Mouse (Mus musculus) liver, embryonic 15.5 days (tissue): ENCODE results near the gene Ddah2. TPM values are rescaled to one million over a fixed set of nuclear protein-coding genes. Genes with fewer than 3 reads are reported as not detected.

Experiments
- ATAC-seq: fragments of 200-750 bp; cut with Nextera tagmentation; 2 replicates; pipeline ENCODE4 v1.8.0; 2017; ENCODE audit warnings: moderate number of reproducible peaks, mild to moderate bottlenecking, moderate library complexity; ENCODE audit not compliant: insufficient read depth
- H3K27ac ChIP-seq: fragments of 300-500 bp; sonication (generic); replicated peaks from 2 replicates; pipeline ENCODE4 v1.5.1; 2015; ENCODE audit warnings: mild to moderate bottlenecking, inconsistent platforms
- H3K27me3 ChIP-seq: fragments of 300-500 bp; sonication (generic); 2 replicates; pipeline ENCODE4 v1.6.1; 2015; ENCODE audit warnings: mild to moderate bottlenecking, inconsistent platforms
- H3K36me3 ChIP-seq: fragments of 300-500 bp; sonication (generic); replicated peaks from 2 replicates; pipeline ENCODE4 v1.6.1; 2015; ENCODE audit warnings: moderate library complexity, mild to moderate bottlenecking, inconsistent platforms
- H3K4me1 ChIP-seq: fragments of 300-500 bp; sonication (generic); replicated peaks from 2 replicates; pipeline ENCODE4 v1.6.1; 2015; ENCODE audit warnings: inconsistent platforms
- H3K4me2 ChIP-seq: fragments of 300-500 bp; sonication (generic); 2 replicates; pipeline ENCODE4 v1.6.1; 2015; ENCODE audit warnings: moderate library complexity, mild to moderate bottlenecking, inconsistent platforms
- H3K4me3 ChIP-seq: fragments of 300-500 bp; sonication (generic); replicated peaks from 2 replicates; pipeline ENCODE4 v1.5.1; 2015; ENCODE audit warnings: mild to moderate bottlenecking, inconsistent platforms
- H3K9ac ChIP-seq: fragments of 300-500 bp; sonication (generic); 2 replicates; pipeline ENCODE4 v1.6.1; 2015; ENCODE audit warnings: moderate library complexity, mild to moderate bottlenecking, inconsistent platforms
- H3K9me3 ChIP-seq: fragments of 300-500 bp; sonication (generic); replicated peaks from 2 replicates; pipeline ENCODE4 v1.6.1; 2016; ENCODE audit warnings: inconsistent platforms
- WGBS: fragments of 180-500 bp; shearing (Covaris S2); methylation state at CpG from one replicate; pipeline ENCODE4 v1.1.7; 2015; ENCODE audit warnings: mixed read lengths; ENCODE audit not compliant: insufficient replicate concordance; 5-methylcytosine and 5-hydroxymethylcytosine counted together
- polyA plus RNA-seq: library from polyadenylated mRNA; unstranded; fragments of >200 nt; fragmentation: Nextera tagmentation; extraction: Ambion mirVana; gene quantifications from 2 replicates; pipeline ENCODE4 v1.2.1, GENCODE M21; 2015

The Ddah2 gene
- polyA plus RNA-seq, 1 experiment from 2014 or later = 18.6 TPM

DNA sequence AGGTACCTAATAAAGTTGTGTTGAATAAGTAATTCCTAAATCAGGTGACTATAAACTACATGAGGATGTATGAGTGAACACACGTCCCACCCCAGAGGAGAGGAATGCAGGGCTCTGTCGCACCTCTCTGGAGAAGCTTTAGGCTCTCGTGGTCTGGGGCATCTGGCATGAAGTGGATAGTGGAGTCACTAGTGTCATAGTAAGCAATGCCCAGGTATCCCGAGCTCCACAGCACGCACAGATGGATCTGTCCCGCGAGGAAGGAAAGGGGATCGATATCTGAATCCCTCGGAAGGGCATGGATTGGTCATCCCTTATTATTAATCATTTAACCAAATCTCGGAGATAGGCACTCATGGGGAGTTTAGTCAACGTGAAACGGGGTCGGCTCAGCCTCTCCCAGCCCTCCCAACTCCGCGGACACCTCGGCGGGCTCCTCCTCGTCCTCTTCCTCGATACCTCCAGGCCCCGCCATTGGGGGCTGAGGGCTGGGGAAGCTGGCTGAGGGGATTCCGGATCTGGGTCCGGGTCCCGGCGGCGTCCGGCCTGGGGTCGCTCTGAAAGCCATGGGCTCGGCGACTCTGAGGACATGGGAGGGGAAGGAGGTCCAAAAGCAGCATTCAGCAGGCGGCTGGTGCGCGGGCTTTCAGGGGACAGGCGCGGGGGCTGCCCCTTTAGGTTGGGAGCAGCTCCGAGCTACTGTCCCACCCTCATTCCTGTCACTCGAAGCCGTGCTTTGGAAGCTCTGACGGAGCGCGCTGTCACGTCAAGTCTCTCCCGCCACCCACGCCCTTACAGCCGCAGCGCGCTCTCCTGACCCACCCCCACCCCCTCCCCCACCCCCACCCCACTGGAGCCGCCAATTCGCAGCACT is 12.8 kb upstream of the Ddah2 start:
- Histone ChIP-seq H3K36me3 (no peaks in the 10 kb centered on the region), H3K27me3 (no peaks in the 10 kb centered on the region), H3K4me2 (peak overlapping the region; percentile 98), H3K4me1 (peaks cover 89% of the 10 kb centered on the region), H3K27ac (peak overlapping the region; percentile 91), H3K9me3 (no peaks in the 10 kb centered on the region), H3K9ac (peak overlapping the region; percentile 88), H3K4me3 (peak overlapping the region; percentile 72)
- 3% methylated on average over 48 of the region's 48 CpGs for WGBS
- ATAC-seq = no peak

DNA sequence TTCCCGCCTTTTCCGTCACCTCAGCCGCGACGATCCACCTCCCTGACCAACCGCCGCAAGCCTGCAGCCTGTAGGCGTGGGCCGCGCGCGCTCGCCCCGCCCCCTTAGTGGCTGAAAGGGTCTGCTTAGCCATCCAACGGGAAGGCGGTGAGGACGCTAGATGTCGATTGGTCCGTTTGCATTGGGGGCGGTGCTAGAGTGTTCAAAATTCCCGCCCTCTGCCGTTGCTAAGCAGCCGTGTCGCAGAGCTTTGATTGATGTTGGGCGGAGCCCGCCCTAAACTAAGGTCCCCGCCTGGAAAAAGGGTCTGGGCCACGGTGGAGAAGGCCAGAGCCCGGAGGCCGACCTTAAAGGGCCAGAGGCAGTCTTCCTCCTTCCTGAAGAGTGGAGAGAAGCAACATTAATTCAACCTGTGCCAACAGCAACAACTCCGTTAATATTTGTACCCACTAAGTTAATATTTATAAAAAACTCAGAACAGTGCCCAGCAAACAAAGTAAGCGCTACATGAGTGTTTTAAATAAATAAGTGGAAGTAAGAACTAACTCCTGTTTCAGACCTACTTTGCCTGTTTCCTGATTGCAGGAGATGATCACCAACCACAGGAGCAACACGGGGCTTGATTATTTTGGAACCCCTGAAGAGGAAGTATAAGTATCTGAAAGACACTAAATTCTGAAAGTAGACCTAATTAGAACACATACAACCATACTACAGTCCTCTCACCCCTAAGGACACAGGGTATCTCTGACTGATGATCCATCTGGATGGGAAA is 12.0 kb upstream of the Ddah2 start, which contains the start of gene Msh5:
TSS of gene Msh5 (minus strand) at position 65 of the 775 bp plus-strand sequence.
- Histone ChIP-seq H3K4me3 (peak within 1 kb of the TSS; percentile 72), H3K36me3 (no peaks in the 10 kb centered on the region), H3K4me1 (peaks cover 91% of the 10 kb centered on the region), H3K27ac (peak within 1 kb of the TSS; percentile 91), H3K9ac (peak within 1 kb of the TSS; percentile 88), H3K27me3 (no peaks in the 10 kb centered on the region), H3K4me2 (peak within 1 kb of the TSS; percentile 98), H3K9me3 (no peaks in the 10 kb centered on the region)
- peak; percentile 87 for ATAC-seq
- WGBS = 2% methylated on average over 33 of the region's 33 CpGs

DNA sequence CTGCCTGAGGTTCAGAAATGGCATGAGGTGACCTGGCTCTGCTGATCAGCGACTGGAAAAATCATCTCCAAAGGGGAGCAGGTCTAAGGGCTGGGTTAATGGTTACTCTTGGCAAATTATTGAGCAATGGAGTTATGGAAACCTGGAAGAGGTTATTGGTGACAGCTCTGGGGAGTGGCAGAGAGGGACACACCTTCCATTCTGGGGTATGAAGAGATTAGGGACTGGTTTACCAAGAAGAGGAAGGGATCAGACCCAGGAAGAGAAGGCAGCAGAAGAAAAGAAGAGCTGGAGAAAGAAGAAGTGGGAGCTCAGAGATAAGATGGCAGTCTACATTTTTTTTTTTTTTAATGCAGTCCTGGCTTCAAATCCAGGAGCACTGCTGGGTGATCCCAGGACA is 11.1 kb upstream of the Ddah2 start:
- Histone ChIP-seq H3K27ac (peak overlapping the region; percentile 91), H3K27me3 (no peaks in the 10 kb centered on the region), H3K4me1 (peaks cover 94% of the 10 kb centered on the region), H3K36me3 (peaks cover 8% of the 10 kb centered on the region), H3K9ac (peak overlapping the region; percentile 51), H3K4me3 (peak overlapping the region; percentile 72), H3K4me2 (peak overlapping the region; percentile 98), H3K9me3 (no peaks in the 10 kb centered on the region)
- ATAC-seq = no peak
- 10% methylated on average over 1 of the region's 1 CpGs for WGBS

DNA sequence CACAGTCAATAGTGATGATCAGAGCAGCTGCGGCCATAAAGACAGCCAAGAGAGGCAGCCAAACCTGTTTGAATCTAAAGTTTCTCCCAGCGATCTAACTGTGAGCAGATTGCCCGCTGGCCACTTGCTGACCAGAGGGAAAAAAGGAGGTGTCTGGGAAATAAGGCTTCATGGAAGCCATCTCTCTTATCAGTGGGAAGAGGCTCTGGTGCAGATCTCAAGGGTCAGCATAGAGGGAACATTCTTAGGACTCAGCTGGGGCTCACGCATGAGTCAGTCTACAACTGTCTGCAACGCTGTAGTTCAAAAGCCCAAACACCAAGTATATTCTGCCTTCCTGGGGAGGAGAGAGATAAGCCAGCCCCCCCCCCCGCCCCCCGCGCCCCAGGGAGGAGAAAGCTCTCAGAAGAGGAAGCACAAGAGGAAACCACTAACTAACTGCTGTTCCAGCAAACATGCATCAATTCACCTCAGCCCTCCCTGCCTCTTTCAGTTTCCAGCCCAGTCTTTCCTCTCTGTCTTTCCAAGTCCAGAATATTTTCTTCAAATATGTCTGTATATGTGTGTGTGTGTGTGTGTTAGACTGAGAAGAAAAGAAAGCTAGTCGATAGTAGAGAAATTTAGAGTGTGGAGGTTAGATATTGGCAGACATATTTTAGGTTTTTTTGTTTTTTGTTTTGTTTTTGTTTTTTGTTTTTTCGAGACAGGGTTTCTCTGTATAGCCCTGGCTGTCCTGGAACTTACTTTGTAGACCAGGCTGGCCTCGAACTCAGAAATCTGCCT is 10.5 kb upstream of the Ddah2 start:
- Histone ChIP-seq H3K4me2 (peak overlapping the region; percentile 98), H3K36me3 (peaks cover 14% of the 10 kb centered on the region), H3K4me3 (peak overlapping the region; percentile 37), H3K9me3 (no peaks in the 10 kb centered on the region), H3K9ac (peak overlapping the region; percentile 51), H3K27ac (peak overlapping the region; percentile 91), H3K4me1 (peaks cover 98% of the 10 kb centered on the region), H3K27me3 (no peaks in the 10 kb centered on the region)
- ATAC-seq = no peak
- WGBS = 5% methylated on average over 11 of the region's 11 CpGs

DNA sequence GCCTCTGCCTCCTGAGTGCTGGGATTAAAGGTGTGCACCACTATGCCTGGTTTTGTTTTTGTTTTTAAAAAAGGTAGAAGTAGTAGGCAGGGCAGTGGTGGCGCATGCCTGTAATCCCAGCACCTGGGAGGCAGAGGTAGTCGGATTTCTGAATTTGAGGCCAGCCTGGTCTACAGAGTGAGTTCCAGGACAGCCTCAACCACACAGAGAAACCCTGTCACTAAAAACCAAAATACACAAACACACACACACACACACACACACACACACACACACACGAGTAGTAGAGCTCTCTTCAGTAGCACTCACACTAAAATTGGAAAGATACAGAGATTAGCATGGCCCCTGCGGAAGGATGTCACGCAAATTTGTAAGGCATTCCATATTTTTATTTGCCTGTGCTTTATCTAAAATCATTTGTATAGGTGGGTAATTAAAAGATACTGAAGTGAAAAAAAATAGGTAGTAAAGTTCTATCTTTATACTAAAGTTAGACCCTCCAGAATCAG is 9.8 kb upstream of the Ddah2 start:
- H3K27ac ChIP-seq = peak overlapping the region; percentile 91
- no peaks in the 10 kb centered on the region for H3K9me3 ChIP-seq
- 0 out of 2 replicates have a peak overlapping the region, but pooled peaks have one; percentile 12 for H3K9ac ChIP-seq
- peaks cover 92% of the 10 kb centered on the region for H3K4me1 ChIP-seq
- peak overlapping the region; percentile 98 for H3K4me2 ChIP-seq
- no peak for ATAC-seq
- 32% methylated on average over 5 of the region's 5 CpGs for WGBS
- peaks cover 21% of the 10 kb centered on the region for H3K36me3 ChIP-seq
- H3K27me3 ChIP-seq = no peaks in the 10 kb centered on the region
- peak overlapping the region; percentile 72; the same call in 1 of the 2 replicates for H3K4me3 ChIP-seq

DNA sequence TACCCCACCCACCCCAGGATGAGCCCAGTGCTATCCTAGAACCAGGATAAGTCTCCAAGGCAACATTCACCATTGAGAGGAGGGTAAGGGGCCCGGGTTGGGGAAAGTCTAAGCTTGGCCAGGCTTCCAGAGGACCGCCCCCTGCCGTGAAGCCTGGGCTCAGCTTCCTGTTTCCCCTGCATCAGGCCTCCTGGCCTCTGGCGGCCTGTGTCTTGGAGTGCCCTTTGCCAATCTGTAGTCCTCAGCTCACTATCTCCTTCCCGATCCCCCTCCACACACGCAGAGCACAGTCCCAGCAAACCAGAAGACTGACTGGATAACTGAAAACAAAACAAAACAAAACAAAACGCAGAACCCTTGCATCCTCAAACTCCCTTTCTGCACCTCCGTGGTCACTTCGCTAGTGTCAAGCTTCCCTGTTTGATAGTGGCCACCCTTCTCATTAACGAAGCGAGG is 9.2 kb upstream of the Ddah2 start, which contains the start of gene Clic1:
TSS of gene Clic1 (plus strand) at position 406 of the 456 bp plus-strand sequence.
- 1% methylated on average over 11 of the region's 11 CpGs for WGBS
- peak within 1 kb of the TSS; percentile 72 for H3K4me3 ChIP-seq
- H3K9me3 ChIP-seq = no peaks in the 10 kb centered on the region
- H3K9ac ChIP-seq = peak within 1 kb of the TSS; percentile 87
- H3K27me3 ChIP-seq = no peaks in the 10 kb centered on the region
- peak within 1 kb of the TSS; percentile 91 for H3K27ac ChIP-seq
- H3K36me3 ChIP-seq = peaks cover 27% of the 10 kb centered on the region
- peak within 1 kb of the TSS; percentile 98 for H3K4me2 ChIP-seq
- no peak for ATAC-seq
- peaks cover 86% of the 10 kb centered on the region for H3K4me1 ChIP-seq

DNA sequence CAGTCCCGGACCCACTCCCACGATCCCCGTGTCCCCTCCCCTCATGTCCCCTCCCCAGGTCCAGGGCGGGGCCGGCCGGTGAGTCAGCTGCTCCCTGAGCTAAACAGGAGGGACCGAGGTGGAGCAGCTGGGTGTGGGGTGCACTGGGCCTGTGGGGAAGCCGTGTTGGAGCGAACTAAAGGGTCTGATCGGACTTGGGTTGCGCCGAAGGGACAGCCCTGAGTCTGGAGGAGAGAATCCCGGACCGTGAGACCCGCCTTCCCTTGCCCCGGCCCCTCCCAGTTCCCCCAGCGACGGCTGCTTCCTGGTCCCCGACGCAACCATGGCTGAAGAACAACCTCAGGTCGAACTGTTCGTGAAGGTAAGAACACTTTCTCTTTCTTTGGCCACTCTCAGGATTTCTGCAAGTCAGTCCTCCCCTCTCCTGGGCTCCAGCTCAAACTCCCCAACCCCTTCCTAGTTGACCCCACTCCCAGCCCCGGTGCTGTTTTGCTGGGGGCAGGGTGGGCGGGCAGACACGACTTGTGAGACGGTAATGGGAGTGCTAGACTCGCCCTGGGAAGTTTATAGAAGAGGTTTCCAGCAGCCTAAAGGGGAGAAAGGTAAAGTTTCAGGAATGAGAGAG is 8.6 kb upstream of the Ddah2 start:
- peaks cover 33% of the 10 kb centered on the region for H3K36me3 ChIP-seq

DNA sequence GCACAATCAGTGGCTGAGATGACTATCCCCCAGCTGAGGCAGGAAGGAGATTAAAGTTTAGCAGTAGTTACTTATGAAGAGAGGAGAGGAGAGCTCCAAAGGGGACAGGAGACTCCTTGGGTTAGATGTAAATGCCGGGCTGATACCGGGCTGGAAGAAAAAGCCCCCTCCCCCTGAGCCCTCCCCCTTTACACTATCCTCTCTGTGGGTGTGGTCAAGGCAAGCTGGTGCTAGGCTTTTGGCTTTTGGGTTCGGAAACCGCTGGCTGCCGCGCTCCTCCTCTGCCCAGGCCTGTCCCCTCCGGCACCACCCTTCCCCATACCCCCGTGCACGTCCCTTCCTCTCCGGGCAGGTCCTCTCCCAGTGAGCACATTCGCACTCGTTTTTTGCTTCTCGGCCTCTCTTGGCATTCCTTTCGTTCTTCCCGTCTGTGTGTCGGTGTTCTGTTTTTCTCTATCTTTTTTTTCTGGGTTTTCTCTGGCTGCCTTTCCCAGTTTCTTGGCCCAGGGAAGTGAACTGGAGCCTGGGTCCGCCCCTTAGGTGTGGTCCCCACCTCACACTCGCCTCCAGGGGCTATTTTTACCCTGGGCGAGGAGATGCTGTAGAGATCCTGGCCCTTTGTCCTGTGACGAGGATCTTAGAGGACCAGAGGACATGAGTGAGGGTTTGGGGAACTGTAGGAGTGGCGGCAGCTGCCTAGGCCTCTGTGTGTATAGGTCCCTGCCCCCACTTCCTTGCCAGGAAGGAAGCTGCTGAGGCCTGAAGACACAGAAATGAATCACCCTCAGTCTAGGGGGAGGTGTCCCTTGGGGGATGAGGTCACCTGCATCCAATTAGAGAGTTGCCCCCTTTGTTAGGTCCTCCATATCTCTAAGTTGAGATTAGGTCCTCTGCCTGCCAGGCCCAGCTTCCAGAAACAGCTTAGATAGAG is 7.4 kb upstream of the Ddah2 start:
- ATAC-seq = peak; percentile 44; the same call in 1 of the 2 replicates
- Histone ChIP-seq H3K27ac (peak overlapping the region; percentile 91), H3K9me3 (no peaks in the 10 kb centered on the region), H3K36me3 (peaks cover 45% of the 10 kb centered on the region), H3K4me1 (peaks cover 81% of the 10 kb centered on the region), H3K27me3 (no peaks in the 10 kb centered on the region), H3K4me3 (peak overlapping the region; percentile 72), H3K9ac (peak overlapping the region; percentile 87), H3K4me2 (peak overlapping the region; percentile 98)
- WGBS = 2% methylated on average over 21 of the region's 21 CpGs

More for the DNA sequence above, 8.6 kb upstream of the Ddah2 start:
- H3K27me3 ChIP-seq = no peaks in the 10 kb centered on the region
- peak overlapping the region; percentile 87 for H3K9ac ChIP-seq
- H3K4me1 ChIP-seq = peaks cover 82% of the 10 kb centered on the region
- H3K4me3 ChIP-seq = peak overlapping the region; percentile 72
- peak overlapping the region; percentile 98 for H3K4me2 ChIP-seq
- under 1% methylated on average over 27 of the region's 27 CpGs for WGBS
- ATAC-seq = peak; percentile 23
- no peaks in the 10 kb centered on the region for H3K9me3 ChIP-seq
- peak overlapping the region; percentile 91 for H3K27ac ChIP-seq

DNA sequence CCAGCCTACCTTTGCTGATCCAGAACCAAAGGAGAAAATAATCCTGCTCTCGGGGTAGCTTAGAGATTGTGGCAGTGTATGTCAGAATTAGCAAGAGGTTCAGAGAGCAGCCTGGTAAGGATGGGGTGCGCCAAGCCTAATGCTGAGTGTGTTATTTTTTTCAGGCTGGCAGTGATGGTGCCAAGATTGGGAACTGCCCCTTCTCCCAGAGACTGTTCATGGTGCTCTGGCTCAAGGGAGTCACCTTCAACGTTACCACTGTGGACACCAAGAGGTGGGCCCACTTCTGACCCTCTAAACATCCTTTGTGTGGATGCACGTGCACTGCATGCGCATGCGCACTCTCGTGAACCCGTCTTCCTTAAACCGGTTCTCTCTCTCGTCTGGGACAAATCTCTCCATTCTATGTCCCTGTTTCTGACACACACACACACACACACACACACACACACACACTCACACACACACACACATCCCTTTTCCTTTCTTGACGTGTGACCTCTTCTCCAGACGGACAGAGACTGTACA is 6.5 kb upstream of the Ddah2 start:
- Histone ChIP-seq H3K9ac (peak overlapping the region; percentile 87), H3K27ac (peak overlapping the region; percentile 91), H3K36me3 (peaks cover 52% of the 10 kb centered on the region), H3K9me3 (no peaks in the 10 kb centered on the region), H3K27me3 (no peaks in the 10 kb centered on the region), H3K4me2 (peak overlapping the region; percentile 98), H3K4me1 (peaks cover 76% of the 10 kb centered on the region), H3K4me3 (peak overlapping the region; percentile 72)
- no peak for ATAC-seq
- WGBS = 81% methylated on average over 12 of the region's 12 CpGs
